Mouse (Mus musculus): ENCODE measurements around the gene Plscr3.

DNA sequence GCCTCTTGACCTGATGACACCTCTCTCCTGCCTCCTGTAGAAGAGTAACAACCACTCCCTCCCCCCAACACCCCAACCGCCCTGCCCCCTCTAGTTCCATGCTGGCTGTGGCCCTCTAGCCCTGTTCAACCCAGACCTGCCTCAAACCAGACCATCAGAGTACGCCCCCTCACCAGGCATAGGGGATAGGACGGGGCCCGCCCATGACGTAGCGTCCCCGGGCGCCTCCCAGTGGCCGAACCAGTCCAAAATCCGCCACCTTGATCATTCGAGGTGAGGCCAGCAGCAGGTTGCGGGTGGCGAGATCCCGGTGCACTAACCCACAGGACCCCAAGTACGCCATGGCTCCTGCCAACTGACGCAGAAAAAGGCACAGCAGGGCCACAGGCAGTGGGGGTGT lies 9.2 kb downstream of the Plscr3 start:
- peak; percentile 83 for TF ChIP-seq CTCF (IDR thresholded peaks at IDR 0.05; ENCODE audit: low read depth)
- no peak for TF ChIP-seq EP300 (IDR thresholded peaks at IDR 0.05; ENCODE audit: low read depth)
